Mouse (Mus musculus): ENCODE data around the gene Gm4778. TPM values are rescaled to one million over a fixed set of nuclear protein-coding genes. Genes with fewer than 3 reads are reported as not detected.

Gm4778 gene
- polyA plus RNA-seq, 1 experiment from 2014 or later: not detected

Other genes starting within 250 kb of the Gm4778 start
- not detected in 2 replicates for gene Gm9125, start 209.2 kb upstream of the Gm4778 start, polyA plus RNA-seq (2015; fragmentation: Nextera tagmentation; extraction: Ambion mirVana)
- gene Gm10697, start 191.4 kb upstream of the Gm4778 start, polyA plus RNA-seq (2015; fragmentation: Nextera tagmentation; extraction: Ambion mirVana): not detected in 2 replicates
- not detected in 2 replicates for gene Gm10696, start 85.8 kb upstream of the Gm4778 start, polyA plus RNA-seq (2015; fragmentation: Nextera tagmentation; extraction: Ambion mirVana)
- not detected in 2 replicates for gene Gm5286, start 67.3 kb upstream of the Gm4778 start, polyA plus RNA-seq (2015; fragmentation: Nextera tagmentation; extraction: Ambion mirVana)
- 10.1 and 11.2 TPM in 2 replicates for gene Them4, start 46.1 kb downstream of the Gm4778 start, polyA plus RNA-seq (2015; fragmentation: Nextera tagmentation; extraction: Ambion mirVana)
- 91.2 and 99.8 TPM in 2 replicates for gene Them5, start 78.1 kb downstream of the Gm4778 start, polyA plus RNA-seq (2015; fragmentation: Nextera tagmentation; extraction: Ambion mirVana)
- gene C2cd4d, start 98.4 kb downstream of the Gm4778 start, polyA plus RNA-seq (2015; fragmentation: Nextera tagmentation; extraction: Ambion mirVana): 2.5 and 3.3 TPM in 2 replicates
- gene Rorc, start 108.8 kb downstream of the Gm4778 start, polyA plus RNA-seq (2015; fragmentation: Nextera tagmentation; extraction: Ambion mirVana): 3.6 and 4.2 TPM in 2 replicates
- gene Lingo4, start 134.5 kb downstream of the Gm4778 start, polyA plus RNA-seq (2015; fragmentation: Nextera tagmentation; extraction: Ambion mirVana): 0.24 TPM in 2 replicates
- 7.9 and 8.3 TPM in 2 replicates for gene Tdrkh, start 149.2 kb downstream of the Gm4778 start, polyA plus RNA-seq (2015; fragmentation: Nextera tagmentation; extraction: Ambion mirVana)
- 63.7 and 64.4 TPM in 2 replicates for gene Mrpl9, start 179.3 kb downstream of the Gm4778 start, polyA plus RNA-seq (2015; fragmentation: Nextera tagmentation; extraction: Ambion mirVana)
- gene Oaz3, start 179.9 kb downstream of the Gm4778 start, polyA plus RNA-seq (2015; fragmentation: Nextera tagmentation; extraction: Ambion mirVana): 0.40 and 0.68 TPM in 2 replicates
- 9.4 and 13.7 TPM in 2 replicates for gene Celf3, start 214.3 kb downstream of the Gm4778 start, polyA plus RNA-seq (2015; fragmentation: Nextera tagmentation; extraction: Ambion mirVana)
- gene Riiad1, start 216.3 kb downstream of the Gm4778 start, polyA plus RNA-seq (2015; fragmentation: Nextera tagmentation; extraction: Ambion mirVana): 16.7 and 31.7 TPM in 2 replicates

Data from embryonic facial prominence, embryonic 15.5 days (tissue).